Mouse (Mus musculus) spleen, postnatal 36 days (tissue): Measurements from ENCODE around the gene Tmcc2.
A peak's percentile ranks its signal among the peaks of the same experiment; 100 is the strongest.

Experiments
- DNase-seq, 2 experiments: peaks; one replicate each; pipeline ENCODE4 v3.0.0; 2022; ENCODE audit warnings: low spot score in 2 of 2, mixed read lengths in 1 of 2

The Tmcc2 gene

DNA sequence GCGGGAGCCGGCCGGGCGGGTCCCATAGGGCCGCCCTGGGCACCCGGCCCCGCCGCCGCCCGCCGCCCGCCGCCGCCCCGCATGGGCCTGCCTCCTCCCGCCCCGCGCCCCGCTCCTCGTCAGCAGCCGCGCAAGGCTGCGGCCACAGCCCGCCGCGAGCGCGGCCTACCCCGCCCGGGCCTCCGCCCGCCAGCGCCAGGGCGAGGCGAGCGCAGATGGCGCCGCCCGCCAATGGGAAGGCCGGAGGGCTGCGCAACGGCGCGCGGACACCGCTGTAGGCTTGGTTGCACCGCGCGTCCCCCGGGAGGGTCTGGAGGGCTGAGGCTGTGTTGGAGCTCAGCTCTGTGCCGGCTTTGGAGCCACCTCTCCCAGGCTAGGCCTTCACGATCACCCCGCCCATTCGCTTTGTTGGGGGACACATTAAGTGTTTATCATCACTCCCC is 520 bp upstream of the Tmcc2 start:
- DNase-seq: peak; percentile 51 to 54

DNA sequence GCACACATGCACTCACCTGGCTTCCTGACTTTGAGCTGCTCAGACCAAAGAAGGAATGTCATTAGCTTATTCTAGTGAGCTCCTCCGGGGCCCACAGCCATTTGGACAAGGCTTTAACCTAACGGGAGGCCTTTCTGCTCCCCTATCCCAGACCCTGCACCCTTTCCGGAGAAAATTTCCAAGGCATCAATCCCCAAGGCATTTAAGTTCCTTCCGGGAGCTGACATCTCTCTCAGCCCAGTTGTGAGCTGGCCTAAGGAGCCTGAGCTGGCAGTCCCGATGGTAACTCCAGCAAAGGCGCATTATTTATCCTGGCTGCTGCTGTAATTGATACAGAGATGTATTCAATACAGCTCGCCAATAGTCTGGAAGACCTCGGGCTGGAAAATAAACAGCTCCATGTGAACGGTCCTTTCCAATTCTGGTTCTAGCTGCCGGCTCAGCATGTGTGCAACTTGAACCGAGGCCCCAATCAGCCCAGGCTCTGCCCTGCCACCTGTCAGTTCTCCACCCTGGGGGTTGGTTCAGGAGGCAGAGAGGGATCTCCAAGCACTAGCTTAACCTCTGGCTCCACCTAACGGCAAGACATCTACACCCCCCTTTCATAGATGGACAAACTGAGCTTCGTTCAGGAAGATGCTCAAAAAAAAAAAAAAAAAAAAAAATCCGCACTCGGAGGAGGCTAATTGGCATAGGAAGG is 1.0 kb downstream of the Tmcc2 start:
- DNase-seq: peak; percentile 81 to 85

DNA sequence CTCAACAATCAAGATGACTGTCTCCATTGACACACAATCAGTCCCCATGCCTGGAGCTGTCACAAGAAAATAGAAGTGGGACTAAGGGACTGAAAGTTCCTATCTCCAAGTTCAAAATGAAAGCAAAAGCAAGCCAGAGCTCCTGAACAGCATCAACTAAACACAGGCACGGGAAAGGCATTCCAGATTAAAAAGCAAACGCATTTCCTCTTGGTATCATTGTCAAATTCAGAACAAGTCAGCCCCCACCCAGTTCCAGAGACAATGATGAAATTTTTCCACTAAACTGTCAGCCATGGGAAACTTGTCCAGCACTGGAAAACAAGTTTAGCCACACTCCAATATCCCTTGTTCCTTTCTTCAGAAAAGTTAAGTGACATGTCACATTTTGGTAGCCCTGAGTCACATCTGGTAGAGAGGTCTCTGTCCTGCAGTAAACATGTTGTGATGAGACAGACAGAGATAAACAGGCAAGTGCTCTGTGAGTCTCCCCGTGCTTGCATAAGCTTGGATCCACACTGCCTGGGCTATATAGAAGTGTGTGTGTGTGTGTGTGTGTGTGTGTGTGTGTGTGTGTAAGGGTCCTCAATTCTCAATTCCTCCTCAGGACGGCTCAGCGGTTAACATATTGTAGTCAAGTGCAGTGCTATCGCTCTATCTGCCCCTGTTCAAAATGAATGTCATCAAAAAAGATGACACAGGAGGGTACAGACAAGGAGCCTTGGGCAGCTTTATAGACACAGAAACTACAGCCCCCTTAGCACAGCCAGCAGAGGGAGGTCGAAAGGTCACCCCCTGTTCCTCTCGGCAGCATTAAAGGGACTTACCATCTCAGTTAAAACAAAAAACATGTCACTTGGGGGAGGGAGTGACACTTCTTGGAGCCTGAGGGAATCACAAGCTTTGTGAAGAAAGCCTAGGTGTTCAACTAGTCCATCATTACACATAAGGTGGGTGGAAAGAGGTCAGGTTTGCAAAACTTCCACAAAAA is 2.0 kb downstream of the Tmcc2 start:
- DNase-seq: no peak

DNA sequence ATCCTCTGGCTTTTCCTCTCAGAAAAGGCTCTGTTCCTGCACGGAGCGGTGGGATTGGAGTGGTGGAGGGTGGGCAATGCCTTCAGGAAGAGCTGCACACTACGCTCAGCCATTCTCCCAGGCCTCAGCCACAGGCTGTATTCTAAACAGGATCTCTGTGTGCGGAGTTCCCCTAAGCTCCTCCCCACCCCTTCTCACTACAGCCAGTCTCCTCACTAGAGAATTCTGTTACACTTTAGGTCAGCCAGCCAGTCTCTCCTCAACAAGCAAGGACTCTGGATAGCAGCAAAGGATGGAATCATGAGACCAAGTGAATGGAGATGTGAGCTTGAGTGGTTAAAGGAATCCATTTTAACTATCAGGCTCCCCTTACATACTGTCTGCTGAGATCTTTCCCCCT is 3.1 kb downstream of the Tmcc2 start:
- no peak for DNase-seq

DNA sequence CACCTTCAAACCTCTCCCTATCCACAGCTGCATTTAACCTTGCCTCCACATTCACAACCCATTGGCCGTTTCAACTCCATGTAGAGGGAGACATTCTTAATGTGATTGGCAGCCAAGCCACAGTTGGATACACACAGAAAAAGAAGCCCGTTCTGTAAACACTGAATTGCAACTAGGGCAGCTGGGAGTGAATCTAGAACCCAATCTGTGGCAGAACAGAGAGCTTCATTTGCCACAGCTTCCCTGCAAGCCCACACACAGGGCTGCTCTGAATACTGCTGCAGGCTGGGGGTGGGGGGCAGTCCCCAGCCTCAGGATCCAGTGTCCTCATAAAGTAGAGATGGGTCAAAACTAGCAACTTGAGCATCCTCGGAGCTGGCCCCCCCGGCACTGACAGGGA is 4.8 kb downstream of the Tmcc2 start:
- no peak for DNase-seq

DNA sequence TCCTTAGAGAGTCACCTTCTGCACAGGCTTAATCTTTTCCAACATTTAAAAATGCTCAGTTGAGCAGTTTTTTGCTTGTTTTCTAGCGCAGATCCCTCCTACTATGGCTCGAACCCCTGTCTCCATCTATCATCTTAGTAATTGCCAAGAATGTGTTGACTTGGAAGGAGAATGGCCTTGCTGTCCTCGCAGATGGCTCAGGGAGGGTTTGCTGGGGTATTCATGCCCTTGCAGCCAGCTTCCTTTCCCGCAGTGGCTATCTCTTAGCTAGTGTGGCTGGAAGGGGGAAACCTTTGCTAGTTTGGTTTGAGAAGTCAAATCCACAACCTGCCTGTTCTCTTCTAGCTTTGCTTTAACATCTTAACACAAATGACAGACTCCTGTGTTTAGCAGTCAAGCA is 5.4 kb downstream of the Tmcc2 start:
- DNase-seq: no peak

DNA sequence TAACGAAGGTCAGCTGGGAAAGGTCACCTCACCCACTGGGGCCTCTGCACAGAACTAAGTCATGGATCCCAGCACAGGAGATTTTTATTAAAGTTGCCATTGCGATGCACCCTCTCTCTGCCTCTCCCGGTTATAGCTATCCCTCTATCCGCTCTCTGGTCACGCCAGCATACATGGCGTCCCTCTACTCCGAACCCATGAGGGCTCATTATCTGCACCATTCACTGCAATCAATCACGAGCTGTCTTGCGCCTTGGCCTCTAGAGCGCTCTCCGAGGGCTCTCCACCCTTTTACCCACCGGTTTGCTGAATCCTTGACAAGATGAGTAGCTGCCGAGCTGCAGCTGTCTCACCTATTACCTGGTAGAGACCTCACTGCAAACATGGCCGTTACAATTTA is 5.8 kb downstream of the Tmcc2 start:
- DNase-seq: no peak

DNA sequence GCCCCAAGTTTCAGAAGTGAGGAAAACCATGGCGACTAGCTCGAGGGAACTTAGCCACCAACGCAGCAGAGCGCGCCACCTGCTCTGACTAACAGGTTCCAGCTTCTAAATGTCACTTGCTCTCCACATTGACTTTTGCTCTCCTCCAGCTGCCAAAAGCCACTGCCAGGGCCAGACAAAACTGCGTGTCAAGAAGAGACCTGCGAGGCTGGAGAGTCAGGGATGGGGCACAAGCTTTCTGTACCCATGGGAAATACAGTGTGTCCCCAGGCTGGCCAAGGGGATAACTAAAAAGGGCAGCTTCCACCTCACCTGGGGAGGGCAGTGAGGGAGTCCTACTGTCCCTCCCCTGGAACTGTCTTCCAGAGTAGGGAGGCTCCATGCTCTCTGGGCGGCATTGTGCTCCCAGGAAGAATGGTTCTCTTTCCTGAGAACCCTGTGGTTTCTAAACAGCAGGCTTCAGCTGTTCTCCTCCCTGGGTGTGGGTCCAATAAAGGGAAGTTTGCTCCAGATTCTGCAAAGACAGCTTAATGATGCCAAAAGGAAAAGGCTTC is 7.0 kb downstream of the Tmcc2 start:
- DNase-seq: no peak

DNA sequence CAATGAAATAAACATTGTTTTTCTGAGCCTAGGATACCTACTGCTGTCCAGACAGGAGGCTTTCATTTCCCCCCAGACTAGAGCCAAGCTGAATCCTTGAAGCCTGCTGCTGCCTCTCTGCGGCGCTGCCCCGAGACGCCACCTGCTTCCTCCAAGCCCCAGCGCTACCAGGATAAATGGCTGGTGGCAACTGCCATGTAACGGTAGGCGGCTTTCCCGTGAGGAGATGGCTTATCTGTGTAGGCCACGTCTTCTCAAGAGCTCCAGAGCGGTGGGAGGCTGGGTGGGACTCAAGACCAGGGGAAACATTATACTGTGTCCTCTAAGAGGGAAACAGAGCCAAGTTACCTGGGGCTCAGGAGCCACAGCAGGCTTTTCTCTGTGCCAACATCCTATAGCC is 9.2 kb downstream of the Tmcc2 start:
- peak; percentile 45 to 63 for DNase-seq

DNA sequence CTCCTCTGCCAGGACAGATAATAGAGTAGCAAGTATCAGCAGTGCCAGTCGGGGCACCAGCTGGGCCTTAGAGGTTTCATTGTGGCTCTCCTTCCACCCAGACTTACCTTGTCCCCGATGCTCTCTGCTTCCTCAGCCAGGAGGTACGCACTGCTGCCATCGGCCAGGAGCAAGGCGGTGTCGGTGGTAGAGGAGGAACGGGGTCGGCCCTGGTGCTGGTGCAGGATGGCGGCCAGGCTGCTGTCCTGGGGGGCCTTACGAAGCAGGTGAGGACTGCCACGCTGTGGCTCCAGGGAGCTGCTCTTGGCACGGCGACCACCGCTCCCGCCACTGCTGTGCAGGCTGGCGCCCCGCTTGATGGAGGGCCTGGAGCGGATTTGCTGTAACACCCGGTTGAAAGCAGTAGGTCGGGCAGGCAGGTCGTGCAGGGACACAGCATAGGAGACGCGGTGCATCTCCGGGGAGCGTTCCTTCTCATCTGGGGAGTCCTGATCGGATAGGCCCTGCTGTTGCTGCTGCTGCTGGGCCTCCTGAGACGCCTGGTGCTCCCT is 10.5 kb downstream of the Tmcc2 start:
- DNase-seq: no peak

DNA sequence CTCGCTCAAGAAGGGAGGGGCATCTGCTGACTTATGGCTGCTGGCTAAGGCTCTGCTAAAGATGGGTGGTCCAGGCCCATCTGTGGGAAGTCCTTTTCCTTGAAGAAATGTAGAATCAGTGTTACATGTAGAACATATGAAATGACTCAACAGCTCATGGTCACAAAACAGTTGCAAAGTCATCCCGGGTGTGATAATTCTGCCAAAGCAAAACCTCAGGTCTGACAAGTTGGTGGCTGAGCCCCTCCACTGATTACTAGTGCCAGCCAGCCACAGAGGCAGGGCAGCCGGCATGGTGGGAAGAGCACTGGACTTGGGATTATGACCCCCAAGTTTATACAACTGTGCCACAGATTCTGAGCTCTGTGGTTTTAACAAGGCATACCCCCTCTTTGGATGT is 13.3 kb downstream of the Tmcc2 start:
- DNase-seq: no peak

DNA sequence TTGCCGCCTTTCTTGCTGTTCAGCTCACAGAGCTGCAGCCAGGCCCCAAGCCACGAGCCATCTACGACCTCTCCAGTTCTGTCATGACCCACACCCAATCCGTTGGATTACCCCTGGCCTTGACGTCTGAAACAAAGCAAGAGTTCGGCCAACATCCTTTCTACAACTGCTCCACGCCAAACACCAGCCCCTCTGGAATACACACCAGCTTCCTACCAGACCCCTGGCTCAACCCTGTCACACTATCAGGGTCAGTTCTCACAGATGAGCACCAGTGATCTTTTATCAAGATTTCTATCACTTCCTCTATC is 14.1 kb downstream of the Tmcc2 start:
- DNase-seq: no peak

DNA sequence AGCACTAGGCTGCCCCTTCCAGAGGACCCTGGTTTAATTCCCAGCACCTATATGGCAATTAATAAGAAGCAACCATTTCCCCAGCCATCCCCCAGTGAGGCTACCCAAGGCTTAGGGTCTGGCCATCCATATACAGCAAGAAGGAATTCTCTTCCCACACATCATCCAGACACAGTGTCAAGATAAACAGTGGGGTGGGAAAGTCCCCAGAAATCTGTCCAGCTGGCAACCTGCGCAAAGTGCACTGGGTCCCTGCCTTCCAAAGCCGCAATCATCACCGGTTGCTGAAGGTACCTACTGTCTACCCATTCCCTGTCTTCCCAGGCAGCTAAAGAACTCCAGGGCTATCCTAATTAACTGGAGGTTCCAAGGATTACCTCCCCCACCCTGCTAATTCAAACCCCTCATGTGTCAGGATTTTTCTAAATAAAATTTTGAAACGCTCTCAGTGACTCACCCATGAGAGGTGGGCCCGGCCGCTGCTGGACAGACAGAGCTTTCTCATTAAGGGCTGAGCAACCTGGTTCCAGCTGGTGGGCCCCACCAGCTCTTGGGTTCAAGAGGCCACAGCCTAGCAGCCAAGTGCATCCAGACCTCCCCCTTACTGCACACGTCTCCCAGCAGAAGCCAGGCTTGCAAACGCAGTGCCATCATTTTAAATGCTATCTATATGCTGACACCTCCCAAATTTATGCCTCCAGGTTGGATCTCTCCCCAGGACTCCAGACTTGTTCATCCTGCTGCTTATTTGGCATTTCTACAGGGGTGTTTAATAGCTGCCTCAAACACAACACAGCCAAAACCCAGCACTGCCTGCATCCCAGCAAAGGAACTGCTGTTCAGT is 14.6 kb downstream of the Tmcc2 start:
- DNase-seq: no peak

DNA sequence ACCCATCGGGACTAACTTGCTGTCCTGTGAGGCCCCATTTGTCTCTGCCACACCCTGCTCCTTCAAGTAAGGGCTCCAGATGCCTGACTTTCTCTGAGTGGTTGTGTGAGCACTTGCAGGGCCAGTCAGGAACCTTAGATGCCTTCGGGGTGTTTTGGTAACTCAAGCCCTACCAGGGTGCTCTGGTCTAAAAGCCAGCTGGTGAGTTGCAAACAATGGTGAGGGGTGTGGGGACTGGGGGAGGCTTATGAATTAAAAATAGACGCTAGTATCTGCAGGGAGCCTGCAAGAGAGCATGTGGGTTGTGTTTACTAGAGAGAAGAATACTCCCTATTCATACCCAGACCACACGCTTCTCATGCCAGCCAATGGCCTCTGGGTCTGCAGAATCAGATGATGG is 15.8 kb downstream of the Tmcc2 start:
- DNase-seq: no peak

DNA sequence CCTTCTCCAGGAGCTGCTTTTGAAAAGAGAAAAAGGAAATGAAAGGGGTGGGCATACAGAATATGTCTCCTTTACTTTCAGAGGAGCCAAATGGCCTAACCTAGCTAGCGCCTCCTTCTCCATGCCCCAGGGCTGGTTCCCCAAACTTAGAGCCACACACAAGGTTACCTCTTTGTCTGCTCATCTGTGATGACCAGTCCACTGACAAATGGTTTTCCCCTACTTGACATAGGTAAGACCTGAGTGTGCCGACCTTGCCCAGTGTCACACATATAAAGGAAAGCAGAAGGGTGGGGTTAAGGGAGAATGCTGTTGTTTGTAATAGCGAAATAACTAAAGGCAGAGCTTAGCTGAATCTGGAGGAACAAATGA is 16.2 kb downstream of the Tmcc2 start:
- DNase-seq: no peak

DNA sequence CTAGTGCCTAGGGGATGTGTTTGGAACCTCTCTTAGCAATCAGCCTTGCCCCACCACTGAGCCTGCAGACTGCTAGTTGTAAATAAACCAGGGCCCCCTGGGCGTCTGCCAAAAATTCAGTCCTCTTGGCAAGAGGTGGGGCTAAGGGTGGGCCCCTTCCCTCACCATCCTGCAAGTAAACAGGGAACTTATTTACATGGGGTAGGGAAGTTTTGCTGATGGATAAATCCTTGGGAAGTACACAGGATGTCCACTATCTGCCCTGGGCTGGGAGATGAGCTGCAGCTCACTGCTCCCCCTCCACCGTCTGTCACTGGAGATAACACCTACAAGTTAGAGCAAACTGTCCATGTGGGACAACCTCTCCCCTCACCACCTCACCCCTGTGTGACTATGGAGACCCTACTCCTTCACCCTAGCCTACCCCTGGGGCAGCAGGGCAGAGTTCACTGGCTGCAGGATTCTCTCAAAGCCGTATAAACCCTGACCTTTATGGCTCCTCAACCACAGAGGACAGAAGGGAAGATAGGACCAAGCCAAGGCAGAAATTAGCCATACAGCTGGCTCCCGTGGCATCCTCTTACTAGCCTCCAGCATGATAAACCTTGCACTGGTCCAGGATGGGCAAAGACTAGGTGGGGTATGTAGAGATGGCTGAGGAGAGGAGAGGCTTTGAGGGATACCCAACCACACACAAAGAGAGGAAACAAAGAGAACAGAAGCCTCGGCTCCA is 16.8 kb downstream of the Tmcc2 start:
- peak; percentile 48 to 70 for DNase-seq

DNA sequence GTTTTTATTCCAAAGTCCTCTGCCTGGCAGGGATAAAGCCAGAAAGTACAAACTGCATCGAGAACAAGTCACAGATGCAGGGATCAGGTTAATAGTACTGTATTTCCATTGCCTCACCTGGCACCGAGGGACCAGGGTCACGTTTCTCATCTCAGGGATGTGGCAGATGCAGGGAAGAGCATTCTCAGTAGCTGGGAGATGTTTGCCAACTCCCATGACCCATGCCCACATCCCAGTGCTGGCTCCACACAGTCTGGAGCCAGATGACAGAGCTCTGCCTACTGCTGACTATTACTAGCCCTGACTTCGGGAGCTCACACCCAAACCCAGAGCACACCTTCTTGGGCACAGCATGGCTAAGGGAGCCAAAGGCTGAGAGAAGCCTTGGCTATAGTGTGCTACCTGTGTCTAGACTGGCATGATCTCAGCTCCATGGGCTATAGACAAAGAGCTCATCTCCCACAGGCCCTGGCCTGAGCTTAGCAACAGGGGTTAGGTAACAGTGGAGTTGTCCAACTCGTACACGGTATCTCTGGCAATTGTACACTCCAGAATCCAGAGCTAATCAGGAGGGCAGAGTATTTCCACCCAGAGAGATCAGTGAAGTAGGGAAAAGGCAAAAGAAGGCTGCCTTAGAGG is 18.1 kb downstream of the Tmcc2 start:
- DNase-seq: no peak

DNA sequence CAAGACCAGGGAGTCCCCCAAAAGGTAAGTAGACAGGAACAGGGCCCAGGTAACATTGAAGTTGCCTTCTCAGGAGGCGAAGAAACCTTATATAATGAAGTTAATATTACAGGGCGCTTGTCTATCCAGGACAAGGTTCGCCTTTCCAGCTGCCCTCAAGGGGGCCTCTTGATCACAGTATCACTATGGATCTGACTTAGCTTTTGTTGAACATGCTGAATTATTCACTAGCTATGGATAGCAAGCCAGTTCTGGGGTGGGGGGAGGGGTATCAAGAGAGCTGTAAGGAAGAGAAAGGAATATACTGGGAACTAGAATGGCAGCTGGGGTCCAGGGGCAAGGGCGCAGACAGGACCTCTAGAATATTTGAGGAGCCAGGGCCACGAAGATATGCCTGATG is 18.7 kb downstream of the Tmcc2 start:
- DNase-seq: no peak

DNA sequence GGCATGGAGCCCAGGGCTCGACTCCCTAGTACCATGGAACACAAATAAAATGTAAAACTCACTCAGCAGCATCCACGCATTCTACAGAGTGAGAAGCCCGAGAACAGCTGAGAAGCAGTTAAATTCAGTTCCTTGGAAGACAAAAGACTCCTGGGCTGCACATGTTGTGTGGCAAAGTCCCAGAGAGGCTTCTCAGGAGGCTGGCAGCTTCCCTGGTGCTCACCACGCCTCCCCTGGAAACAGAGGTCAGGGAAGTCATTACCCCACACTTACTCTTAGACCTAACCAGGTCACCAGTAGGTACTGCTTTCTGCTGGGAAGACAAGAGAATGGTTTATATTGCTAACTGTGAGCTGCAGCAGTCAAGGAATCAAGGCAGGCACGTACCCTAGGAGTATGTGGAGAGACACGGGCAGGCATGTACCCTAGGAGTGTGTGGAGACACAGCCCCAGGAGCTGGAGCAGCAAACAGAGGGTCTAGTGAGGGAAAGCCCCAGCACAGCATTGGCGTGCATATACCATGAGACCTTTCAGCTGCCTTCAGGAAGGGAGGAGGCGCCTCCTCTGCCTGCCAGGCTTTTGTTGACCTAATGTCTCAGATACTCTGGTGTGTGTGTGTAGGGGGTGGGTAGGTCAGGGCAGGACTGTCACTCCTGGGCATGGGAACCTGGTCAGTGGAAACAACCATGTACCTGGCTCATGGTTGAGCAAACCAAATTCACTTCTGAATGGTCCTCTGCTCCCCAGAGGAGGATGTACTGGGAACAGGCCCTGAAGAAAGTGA is 19.6 kb downstream of the Tmcc2 start:
- no peak for DNase-seq

DNA sequence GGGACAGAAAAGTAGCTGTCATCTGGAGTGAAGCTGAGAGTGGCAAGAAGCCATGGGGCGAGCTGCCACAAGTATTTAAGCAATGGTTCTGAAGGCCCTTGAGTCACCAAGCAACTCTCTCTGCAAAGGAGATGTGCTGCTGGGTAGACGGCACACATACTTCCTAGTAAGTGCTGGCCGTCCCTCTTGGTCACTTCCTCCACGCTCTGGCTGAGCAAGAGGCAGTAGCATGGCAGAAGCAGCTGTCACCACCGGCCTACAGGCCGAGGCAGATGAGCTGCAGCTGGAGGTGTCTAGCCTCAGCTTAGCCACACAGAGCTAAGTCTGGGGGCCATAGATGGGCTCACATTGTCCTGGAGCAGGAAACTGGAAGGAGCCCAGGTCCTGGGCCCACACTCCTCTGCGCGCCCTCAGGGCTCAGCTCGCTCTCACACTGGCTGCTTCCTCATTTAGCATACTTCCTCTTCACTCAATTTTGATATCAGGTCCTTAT is 20.4 kb downstream of the Tmcc2 start:
- DNase-seq: no peak
